Mouse (Mus musculus): ENCODE measurements around the gene Gm10647.
A peak's percentile ranks its signal among the peaks of the same experiment; 100 is the strongest.
"Not testable (repeated sequence)": the region's sequence is repeated elsewhere in the genome, so short reads cannot be mapped to it uniquely, and the experiment has no call there.

The Gm10647 gene

DNA sequence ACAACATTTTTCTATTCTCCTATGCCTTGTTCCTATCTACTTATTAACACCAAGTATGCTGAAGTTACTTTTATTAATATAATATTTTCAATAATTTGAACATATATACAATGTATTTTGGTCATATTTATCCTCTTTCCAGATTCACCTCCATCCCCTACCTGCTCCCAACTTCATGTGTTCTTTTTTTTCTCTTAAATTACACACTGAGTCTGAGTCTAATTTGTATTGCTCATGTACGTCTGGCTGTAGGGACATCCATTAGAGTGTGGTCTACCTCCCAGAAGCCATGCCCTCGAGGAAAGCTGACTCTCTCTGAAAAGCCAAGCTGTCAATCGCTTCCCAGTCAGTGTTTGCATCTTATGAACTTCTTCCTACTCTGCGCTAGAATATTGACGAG, at the start of gene Gm10647:
Gene Gm10647 (plus strand): TSS at position 301 of the 400 bp plus-strand sequence.
- no peak for DNase-seq

DNA sequence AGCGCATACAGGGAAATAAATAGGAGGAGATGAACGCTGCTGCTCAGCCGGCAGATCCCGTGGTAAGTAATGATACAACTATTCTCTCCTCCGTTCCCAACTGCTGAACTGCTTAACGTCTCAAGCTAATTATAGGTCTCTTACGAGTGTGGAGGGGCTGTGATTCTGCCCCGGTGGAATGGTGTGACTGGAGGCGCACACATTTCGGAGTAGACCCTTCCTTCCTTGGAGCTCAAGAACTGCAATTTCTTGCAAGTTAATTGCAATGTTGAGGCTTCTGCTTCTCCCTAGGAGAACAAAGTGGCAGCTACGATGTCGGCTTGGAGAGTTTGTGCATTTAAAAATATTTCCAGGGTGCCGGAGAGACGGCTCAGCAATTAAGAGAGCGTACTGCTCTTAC, 48.4 kb upstream of the Gm10647 start:
- DNase-seq = no peak

- no peak for DNase-seq
Measured at GRCm38 (mm10) chr9:66752849-66753248, 44.0 kb upstream of the Gm10647 start.

DNA sequence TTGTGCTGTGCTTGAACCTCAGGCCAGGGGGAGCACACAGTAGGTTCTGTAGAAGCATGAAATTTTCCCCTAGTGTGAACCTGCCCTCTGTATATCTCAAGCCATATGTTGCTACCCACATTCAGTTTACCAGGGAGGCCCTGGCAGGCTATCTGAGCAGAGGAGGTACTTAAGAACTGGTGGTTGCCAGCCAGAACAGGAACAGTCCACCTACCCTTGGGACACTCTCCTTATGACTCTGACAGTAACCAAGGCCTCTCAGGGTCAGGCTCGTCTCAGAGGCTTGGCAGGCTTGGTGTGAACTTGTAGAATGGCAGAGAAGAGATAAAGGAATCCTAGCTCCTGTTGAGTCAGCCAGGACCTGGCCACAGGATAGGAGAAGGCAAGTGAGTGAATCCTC, 35.8 kb upstream of the Gm10647 start:
- no peak for DNase-seq

- no peak for DNase-seq
Measured at GRCm38 (mm10) chr9:66768721-66769120, 28.1 kb upstream of the Gm10647 start.

DNA sequence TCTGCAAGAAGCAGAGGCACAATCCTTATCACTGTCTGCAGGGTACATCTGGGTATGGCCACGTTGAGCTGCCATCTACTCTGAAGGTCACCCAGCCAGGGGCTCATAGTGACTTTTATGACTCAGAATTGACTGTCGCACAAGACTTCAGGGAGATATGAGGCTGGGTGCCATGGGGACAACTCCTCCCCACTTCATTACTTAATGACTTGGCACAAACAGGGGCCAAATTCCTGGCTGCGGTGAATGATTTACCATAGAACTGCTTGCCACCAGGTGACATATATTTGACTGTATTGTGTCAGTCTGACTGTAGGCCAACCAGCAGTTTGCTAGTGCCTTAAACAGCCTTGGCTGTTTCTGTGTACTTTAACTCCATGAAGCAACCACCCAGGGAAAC, 27.6 kb upstream of the Gm10647 start:
- no peak for DNase-seq

DNA sequence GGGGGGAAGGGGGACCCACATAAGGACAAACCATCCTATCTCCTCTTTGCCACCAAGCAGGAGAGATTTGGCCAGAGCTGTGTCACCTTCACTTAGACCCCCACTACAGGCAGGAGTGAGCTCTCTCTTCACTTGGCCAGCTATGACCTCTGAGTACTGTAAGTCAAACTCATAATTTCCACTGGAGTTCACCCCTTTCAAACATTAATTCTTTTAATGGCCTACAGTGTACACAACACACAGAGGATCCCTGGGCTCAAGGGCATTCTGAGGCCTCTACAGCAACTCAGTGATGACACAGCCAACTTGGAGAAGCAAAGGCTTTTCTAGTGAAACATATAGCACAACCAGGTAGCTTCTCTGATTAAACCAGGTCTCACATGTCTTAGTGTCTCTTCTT, 26.1 kb upstream of the Gm10647 start:
- no peak for DNase-seq

GRCm38 (mm10) chr9:66784552-66784951, 12.3 kb upstream of the Gm10647 start:
- not testable (repeated sequence) for DNase-seq

DNA sequence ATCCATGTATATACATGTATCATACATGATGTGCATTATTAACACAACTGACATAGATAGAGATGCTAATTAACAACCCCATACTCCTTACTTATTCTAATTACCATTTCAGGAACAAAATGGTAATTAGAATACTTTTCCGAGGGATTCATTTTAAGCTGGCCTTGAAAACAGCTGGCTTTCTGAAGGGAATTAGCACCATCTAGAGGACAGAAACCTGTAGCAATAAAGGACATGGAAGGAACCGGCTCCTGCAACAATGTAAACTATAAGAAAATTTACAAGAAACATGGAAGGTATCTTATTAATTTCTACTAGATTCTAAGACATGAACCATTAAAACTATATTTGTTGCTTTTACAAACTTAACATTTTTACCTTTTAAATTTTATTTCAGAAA, 9.0 kb upstream of the Gm10647 start:
- DNase-seq = no peak

DNA sequence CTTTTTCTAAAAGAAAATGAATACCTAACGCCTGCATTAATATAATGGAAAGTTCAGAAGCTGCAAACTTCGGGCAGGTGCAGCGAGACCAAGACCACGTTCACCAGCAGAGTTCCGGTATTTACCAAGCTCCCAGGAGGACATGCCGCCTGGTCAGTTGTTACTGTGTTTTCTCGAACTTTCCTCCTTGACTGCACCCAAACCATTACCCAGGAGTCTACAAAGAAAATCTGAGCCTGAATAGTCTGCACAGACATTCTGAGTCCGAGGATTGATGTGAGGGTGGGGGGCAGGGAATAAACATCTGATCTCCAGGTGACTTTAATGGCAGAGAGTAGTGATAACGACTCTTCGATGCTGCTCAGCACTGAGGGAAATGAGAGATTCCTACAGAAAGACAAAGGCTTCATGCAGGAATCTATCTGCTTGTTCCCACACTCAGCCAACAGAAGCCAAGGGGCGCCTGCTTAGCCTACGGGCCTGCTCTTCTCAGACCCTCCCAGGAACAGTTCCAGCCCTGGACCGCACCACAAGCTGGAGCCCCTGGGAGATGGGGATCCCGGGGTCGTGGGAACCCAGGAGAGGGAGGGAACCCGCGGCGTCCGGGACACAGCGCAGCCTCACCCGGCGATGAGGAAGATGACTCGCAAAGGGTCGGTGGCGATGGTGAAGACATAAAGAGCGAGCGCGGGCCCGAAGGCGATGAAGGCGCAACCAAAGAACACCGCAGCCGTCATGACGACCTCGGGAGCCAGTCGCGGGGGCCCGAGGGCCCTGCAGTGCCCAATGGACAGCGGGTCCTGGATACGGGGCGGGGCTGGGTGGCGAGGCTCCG, 2.0 kb upstream of the Gm10647 start:
- no peak for DNase-seq

- DNase-seq = peak; percentile 98
Measured at GRCm38 (mm10) chr9:66795464-66796324, 1.1 kb upstream of the Gm10647 start, which contains the start of gene Aph1b. Aph1b (minus strand) TSS chr9:66795490.

DNA sequence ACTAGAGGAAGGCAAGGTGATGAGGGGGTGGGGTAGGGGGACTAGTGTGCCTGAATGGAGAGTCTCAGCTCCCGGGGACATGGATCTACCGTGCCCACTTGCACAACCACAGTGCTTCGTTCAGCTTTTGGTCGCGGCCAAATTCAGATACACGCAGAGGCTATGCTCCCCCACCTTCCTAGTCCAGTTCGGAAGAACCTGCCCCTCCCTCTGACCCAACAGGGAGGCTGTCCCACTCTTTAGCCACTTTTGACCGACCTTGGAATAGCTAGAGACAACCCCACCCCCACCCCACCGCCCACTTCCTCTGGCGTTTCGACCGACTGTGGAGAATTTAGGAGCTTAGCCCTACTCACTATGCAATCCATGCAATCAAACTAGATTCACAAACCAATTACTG, 5.1 kb downstream of the Gm10647 start:
- DNase-seq = no peak

- DNase-seq = not testable (repeated sequence)
Measured at GRCm38 (mm10) chr9:66805951-66806350, 9.1 kb downstream of the Gm10647 start.

DNA sequence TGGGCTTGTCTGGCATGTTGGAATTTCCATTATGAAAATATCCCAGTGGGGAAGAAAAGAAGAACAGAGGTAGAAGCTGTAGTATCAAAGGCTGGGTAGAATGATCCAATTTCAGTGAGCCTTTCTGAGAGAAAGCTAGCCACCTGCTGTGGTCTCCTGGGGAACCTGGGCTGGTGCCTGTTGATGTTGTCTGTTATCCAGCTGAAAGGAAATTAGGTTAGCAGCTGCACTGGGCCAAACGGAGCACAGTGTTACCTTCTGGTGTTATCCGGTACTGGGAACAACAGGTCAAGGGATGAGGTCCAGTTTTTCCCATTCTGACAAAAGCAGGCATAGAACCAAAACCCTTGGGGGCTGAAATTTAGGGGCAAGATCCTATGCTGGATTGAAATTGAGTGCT, 16.6 kb downstream of the Gm10647 start:
- no peak for DNase-seq

DNA sequence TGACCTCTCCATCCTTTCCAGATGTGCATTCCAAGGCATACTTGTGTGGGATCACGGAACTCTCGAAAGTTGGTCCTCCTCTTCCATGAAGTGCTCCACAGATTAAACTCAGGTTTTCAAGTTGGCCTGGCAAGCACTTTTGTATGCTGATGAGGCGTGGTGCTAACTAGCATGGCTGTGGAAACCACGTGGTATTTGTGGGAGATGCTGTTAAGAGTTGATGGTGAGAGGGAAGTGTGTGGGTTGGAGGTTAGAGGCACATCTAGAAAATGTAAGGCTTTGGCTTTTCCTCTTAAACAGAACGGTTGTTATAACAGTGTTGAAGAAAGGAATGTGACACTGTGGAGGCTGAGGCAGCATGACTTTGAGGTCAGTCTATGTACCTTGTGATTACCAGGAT, 24.2 kb downstream of the Gm10647 start:
- DNase-seq = no peak

DNA sequence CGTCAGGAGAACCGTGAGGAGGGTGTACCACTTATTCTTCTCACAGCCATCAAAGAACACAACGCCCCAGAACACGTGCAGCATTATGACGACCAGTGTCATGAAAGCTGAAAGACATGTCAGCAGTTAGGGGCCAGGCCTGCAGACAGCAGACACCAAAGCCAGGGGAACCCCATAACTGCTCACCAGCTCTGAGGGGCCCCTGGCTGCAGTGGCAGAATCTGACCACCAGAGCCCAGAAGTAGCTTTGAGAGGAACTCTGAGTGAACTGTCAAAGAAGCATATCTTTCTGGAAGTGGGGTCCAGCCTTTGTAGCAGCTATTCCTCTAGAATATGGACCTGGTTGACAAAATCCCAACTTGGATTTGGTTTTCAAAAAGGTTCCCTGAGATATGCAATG, 25.4 kb downstream of the Gm10647 start:
- DNase-seq = not testable (repeated sequence)

DNA sequence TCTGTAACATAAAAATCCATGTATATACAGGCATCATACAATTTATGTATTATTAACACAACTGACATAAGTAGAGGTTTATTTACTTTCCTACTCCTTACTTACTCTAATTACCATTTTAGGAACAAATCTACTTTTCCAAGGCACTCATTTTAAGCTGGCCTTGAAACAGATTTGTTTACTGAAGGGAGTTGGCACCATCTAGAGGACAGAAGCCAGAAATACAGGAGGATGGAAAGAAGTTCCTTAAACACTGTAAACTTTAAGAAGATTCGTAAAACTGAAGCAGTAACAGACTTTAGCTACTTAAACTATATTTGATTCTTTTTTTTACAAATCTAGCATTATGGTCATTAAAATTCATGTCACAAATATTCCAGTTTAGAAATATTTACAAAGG, 29.2 kb downstream of the Gm10647 start:
- DNase-seq = no peak

- no peak for DNase-seq
Measured at GRCm38 (mm10) chr9:66832366-66832908, 35.6 kb downstream of the Gm10647 start.

- DNase-seq = peak; percentile 23
Measured at GRCm38 (mm10) chr9:66833851-66834250, 37.0 kb downstream of the Gm10647 start.

DNA sequence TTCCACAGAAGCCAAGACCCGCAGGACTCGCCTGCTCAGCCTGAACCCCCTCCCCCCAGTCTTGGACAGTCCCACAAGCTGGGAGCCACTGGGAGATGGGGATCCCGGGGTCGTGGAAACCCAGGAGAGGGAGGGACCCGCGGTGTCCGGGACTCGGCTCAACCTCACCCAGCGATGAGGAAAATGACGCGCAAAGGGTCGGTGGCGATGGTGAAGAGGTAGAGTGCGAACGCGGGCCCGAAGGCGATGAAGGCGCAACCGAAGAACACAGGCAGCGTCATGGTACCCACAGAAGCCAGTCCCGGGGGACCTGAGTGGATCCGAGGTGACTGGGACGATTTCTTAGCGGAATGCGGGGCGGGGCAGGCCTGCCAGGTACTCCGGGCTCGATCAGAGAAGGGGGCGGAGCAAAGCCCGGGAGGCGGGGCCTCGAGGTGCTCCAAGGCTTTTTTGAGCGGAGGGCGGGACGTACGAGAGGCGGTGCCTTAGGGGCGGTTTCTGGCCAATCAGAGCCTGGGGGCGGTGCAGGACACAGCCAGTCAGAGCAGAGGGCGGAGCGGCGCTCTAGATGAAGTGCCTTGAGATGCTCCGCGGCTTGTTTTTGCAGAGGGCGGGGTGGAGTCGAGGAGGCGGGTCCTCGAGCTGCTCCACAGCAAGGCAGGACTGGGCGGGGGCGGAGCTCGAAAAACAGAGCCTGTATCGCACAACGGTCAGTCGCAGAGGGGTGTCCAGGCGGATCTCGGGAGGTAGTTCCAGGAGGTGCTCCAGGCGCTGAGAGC, 37.7 kb downstream of the Gm10647 start, which contains the start of gene Aph1c:
Gene Aph1c (minus strand): TSS at position 409 of the 779 bp plus-strand sequence.
- peak; percentile 99 for DNase-seq

DNA sequence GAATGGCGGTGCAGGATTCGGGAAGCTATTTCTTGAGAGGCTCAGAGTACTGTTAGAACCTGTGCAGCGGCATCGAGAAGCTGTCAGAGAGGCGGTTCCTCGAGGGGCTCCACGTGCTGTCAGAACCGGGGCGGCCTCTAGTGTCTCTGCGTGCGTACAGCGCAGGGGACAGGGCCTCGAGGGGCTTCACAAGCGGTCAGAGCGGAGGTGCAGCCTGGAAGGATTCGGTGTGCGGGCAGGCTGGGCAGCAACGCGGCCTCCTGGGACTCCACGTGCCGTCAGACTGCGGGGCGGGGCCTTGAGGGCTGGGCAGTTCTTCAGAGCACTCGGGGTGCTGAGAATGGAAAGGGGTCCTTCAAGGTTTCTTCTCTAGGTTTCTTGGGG, 38.2 kb downstream of the Gm10647 start:
- no peak for DNase-seq

DNA sequence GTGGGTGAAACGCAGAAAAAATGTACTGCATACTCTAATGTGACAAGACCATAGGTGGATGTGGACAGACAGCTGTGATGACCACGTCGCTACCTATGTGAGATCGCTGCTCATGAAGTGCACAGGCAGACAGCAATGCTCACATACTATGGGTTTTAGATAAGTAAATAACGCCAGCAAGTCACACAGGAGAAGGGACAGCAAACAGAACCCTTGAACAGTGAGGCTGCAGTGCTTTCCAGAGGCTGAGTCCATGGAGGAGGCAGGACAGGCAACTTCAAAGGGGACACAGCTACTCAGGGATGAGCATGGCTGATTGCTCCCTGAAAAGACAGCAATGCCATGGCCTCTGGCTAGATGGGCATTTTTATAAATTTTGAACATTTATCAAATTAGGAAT, 50.0 kb downstream of the Gm10647 start:
- DNase-seq = no peak
